Mouse (Mus musculus): ENCODE measurements at regions not wholly inside any gene's neighbourhood (a gene's known extent, or its start where the extent isn't known, plus 50 kb on each side); places are given as distances from the start of the nearest gene placed in this dataset.
"Not testable (repeated sequence)": the region's sequence is repeated elsewhere in the genome, so short reads cannot be mapped to it uniquely, and the experiment has no call there.

DNA sequence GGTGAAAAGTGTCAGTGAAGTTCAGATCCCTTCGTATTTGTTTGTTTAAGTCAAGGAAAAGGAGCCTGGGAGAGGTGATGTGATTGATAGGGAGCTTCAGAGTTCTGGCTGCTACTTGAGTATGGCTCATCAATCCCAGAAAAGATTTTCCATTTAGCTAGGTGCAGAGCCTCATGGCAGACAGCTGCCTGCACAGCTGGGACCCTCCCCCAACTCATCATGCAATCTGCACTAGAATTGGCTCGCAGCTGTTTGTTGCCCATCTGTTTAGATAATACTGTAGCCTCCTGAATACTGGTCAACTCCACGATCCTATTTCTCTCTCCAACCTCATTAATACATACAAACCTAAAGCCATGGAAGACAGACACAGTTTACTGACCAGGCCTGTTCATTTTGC lies 354.4 kb downstream of the Edem1 start:
- no peak for ATAC-seq
- no peaks in the 10 kb centered on the region for H3K9me3 ChIP-seq
- no peaks in the 10 kb centered on the region for H3K4me1 ChIP-seq (replicated peaks)
- no peak overlapping the region for H3K4me2 ChIP-seq (replicated peaks)
- H3K27me3 ChIP-seq (replicated peaks), result no peaks in the 10 kb centered on the region
- H3K27ac ChIP-seq, result no peak overlapping the region
- H3K36me3 ChIP-seq, result no peaks in the 10 kb centered on the region
- 22% methylated on average over 3 of the region's 3 CpGs for WGBS
- no peak overlapping the region for H3K9ac ChIP-seq
- no peak overlapping the region for H3K4me3 ChIP-seq (replicated peaks)

DNA sequence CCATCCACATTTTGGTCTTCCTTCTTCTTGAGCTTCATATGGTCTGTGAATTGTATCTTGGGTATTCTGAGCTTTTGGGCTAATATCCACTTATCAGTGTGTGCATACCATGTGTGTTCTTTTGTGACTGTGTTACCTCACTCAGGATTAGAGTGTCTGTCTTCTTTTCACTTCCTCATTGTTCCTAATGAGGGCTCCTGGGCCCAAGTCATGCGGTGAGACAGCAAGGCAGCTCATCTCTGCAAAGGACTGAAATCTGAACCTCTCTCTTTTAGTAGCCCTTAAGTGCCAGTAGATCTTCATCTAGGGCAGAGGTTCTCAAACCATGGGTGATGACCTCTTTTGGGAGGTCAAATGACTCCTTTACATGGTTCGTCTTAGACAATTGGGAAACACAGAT lies 364.6 kb downstream of the Edem1 start:
- not testable (repeated sequence) for H3K36me3 ChIP-seq; H3K9me3 ChIP-seq; ATAC-seq; H3K27ac ChIP-seq; H3K4me1 ChIP-seq (replicated peaks); H3K9ac ChIP-seq; H3K4me2 ChIP-seq (replicated peaks); H3K27me3 ChIP-seq (replicated peaks); H3K4me3 ChIP-seq (replicated peaks)
- 75% methylated on average over 2 of the region's 2 CpGs for WGBS

DNA sequence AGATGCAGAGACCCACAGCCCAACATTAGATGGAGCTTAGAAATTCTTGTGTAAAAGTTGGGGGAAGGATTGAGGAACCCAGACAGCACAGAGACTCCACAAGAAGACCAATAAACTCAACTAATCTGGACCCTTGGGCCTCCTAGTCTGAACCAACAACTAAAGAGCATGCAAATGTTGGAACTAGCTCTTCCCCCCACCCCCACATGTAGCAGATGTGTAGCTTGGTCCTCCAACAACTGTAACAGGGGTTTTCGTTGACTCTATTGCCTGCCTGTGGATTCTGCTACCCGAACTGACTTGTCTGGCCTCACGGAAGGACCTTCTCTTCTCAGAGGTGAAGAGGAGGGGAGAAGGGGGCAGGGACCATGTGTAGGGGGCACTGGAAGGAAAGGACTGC lies 365.2 kb downstream of the Edem1 start:
- Histone ChIP-seq H3K9ac (no peak overlapping the region), H3K9me3 (no peaks in the 10 kb centered on the region), H3K27ac (no peak overlapping the region), H3K27me3 (replicated peaks) (no peaks in the 10 kb centered on the region), H3K36me3 (no peaks in the 10 kb centered on the region), H3K4me1 (replicated peaks) (no peaks in the 10 kb centered on the region), H3K4me2 (replicated peaks) (no peak overlapping the region), H3K4me3 (replicated peaks) (no peak overlapping the region)
- ATAC-seq, result no peak
- 86% methylated on average over 3 of the region's 3 CpGs for WGBS

DNA sequence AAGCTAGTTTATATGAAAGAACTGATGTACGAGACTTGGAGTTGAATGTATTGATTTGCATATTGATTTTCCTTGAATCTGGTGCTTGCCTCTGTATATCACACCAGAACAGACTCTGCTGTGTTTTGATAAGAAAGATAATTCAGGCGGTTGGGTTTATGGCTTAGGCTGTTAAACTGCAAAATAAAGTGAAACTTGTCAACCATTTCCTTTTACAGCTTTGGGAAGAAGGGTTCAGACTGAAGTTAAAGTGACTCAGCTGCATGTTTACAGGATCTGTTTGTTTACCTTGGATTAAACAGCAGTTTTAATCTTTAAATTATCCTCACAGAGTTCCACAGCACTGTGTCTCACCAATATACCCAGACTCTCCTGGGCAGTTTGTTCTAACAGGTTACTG lies 381.3 kb downstream of the Edem1 start:
- H3K9me3 ChIP-seq, result no peaks in the 10 kb centered on the region
- no peak overlapping the region for H3K4me3 ChIP-seq (replicated peaks)
- no peaks in the 10 kb centered on the region for H3K36me3 ChIP-seq
- WGBS, result 32% methylated on average over 2 of the region's 2 CpGs
- H3K27ac ChIP-seq, result no peak overlapping the region
- no peaks in the 10 kb centered on the region for H3K27me3 ChIP-seq (replicated peaks)
- H3K4me2 ChIP-seq (replicated peaks), result no peak overlapping the region
- no peaks in the 10 kb centered on the region for H3K4me1 ChIP-seq (replicated peaks)
- H3K9ac ChIP-seq, result no peak overlapping the region
- ATAC-seq, result peak; percentile 56; the same call in 1 of the 2 replicates

DNA sequence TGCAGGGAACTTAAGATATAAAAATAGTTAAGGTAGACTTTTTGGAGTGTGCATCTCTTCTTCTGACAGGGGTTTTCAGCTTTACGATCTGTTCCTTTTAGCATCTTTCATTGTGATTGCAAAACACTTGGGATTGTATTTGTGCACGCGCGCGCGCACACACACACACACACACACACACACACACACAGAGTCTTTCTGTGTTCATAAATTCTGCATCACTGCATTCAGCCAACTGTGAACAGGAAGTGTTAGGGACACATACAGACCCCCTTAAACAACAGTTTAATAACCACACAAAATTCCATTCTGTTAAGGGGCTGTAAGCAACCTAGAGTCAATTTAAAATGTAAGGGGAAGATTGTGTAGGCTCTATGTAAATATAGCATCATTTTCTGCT lies 401.9 kb downstream of the Edem1 start:
- ATAC-seq, result no peak
- H3K9ac ChIP-seq, result no peak overlapping the region
- H3K9me3 ChIP-seq, result no peaks in the 10 kb centered on the region
- no peak overlapping the region for H3K27ac ChIP-seq
- H3K4me3 ChIP-seq (replicated peaks), result no peak overlapping the region
- H3K4me1 ChIP-seq (replicated peaks), result no peaks in the 10 kb centered on the region
- no peak overlapping the region for H3K4me2 ChIP-seq (replicated peaks)
- no peaks in the 10 kb centered on the region for H3K27me3 ChIP-seq (replicated peaks)
- H3K36me3 ChIP-seq, result no peaks in the 10 kb centered on the region
- 97% methylated on average over 6 of the region's 6 CpGs for WGBS

DNA sequence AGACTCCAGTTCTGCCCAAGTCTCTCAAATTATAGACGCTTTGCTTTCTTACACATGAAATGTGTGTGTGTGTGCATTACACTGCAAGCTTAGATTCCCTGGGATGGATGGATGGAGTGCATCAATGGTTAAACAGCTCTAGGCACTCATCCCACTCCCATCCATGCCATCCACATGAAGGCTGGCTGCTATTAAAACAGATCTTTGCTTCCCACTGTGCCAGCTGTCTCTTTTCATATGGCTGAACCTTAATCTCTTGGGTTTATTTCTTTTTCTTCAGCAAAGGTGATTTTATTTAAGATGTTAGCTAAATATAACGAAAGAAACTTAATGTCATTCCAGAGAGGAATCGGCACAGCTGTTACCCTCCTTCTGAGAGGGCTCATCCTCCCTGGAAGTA lies 405.0 kb downstream of the Edem1 start:
- no peak for ATAC-seq
- Histone ChIP-seq H3K4me3 (replicated peaks) (no peak overlapping the region), H3K27ac (no peak overlapping the region), H3K4me1 (replicated peaks) (no peaks in the 10 kb centered on the region), H3K27me3 (replicated peaks) (no peaks in the 10 kb centered on the region), H3K9me3 (no peaks in the 10 kb centered on the region), H3K4me2 (replicated peaks) (no peak overlapping the region), H3K36me3 (no peaks in the 10 kb centered on the region), H3K9ac (no peak overlapping the region)
- 61% methylated on average over 3 of the region's 3 CpGs for WGBS

DNA sequence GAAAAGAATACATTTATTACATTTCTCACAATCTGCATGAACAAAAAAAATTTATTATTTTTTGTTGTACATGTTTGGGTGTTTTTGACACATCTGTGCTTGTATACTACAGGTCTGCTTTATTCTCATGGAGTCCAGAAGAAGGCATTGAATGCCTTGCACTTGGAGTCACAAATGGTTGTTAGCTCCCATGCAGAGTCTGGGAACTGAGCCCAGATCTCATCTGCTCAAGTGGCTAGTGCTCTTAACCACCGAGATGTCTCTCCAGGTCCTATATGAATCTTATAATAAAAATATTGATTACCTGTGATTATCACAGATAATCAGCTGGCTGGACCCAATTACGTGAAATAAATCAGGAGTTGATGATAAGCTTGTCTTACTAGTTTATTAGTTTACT lies 417.2 kb downstream of the Edem1 start:
- ATAC-seq, result no peak
- 68% methylated on average over 2 of the region's 2 CpGs for WGBS
- no peaks in the 10 kb centered on the region for H3K4me1 ChIP-seq (replicated peaks)
- no peak overlapping the region for H3K4me2 ChIP-seq (replicated peaks)
- H3K4me3 ChIP-seq (replicated peaks), result no peak overlapping the region
- no peaks in the 10 kb centered on the region for H3K36me3 ChIP-seq
- no peak overlapping the region for H3K27ac ChIP-seq
- H3K9me3 ChIP-seq, result no peaks in the 10 kb centered on the region
- H3K9ac ChIP-seq, result no peak overlapping the region
- no peaks in the 10 kb centered on the region for H3K27me3 ChIP-seq (replicated peaks)

DNA sequence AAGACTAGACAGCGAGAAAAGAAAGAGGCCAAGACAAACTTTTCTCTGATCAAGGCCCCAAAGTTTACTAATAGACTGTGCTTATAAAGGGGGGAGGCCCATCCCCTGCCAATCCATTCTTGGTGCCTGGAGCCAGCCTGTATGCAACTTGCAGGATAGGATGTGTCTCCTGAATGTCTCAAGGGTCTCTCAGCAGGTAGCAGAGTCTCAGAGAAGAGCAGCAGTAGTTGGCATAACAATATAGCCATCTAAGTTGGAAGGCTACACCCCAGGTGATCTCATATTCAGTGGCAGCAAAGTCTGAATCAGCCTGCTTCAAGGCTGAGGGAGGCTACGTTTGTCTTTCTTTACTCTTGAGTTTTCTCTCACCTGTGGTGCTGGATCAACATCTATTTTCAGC lies 418.1 kb downstream of the Edem1 start:
- H3K9ac ChIP-seq; H3K36me3 ChIP-seq; H3K4me2 ChIP-seq (replicated peaks); H3K9me3 ChIP-seq; H3K4me1 ChIP-seq (replicated peaks); H3K27me3 ChIP-seq (replicated peaks); ATAC-seq; H3K4me3 ChIP-seq (replicated peaks); H3K27ac ChIP-seq: not testable (repeated sequence)
- WGBS, result 35% methylated on average over 2 of the region's 2 CpGs

Data from intestine, embryonic 15.5 days (tissue).